Mouse (Mus musculus) bone marrow macrophage, adult 2 months (primary cell): ENCODE measurements around the gene Lrrc9. TPM values are rescaled to one million over a fixed set of nuclear protein-coding genes. Genes with fewer than 3 reads are reported as not detected.

Source experiments
- H3K27ac ChIP-seq: 2 replicates; pipeline ENCODE4 v1.5.1; 2012; ENCODE audit warnings: low read depth, low read length; ENCODE audit not compliant: insufficient read depth
- H3K4me1 ChIP-seq: 2 replicates; pipeline ENCODE4 v1.6.1; 2012; ENCODE audit warnings: low read length; ENCODE audit not compliant: control insufficient read depth, insufficient read depth
- H3K4me3 ChIP-seq: 2 replicates; pipeline ENCODE4 v1.5.1; 2012; ENCODE audit warnings: mild to moderate bottlenecking, low read length, moderate library complexity; ENCODE audit not compliant: insufficient read depth
- CTCF ChIP-seq: IDR thresholded peaks from 2 replicates; pipeline ENCODE4 v1.5.1; 2012; ENCODE audit warnings: low read depth, mild to moderate bottlenecking, low read length, moderate library complexity
- POLR2A ChIP-seq: IDR thresholded peaks from 2 replicates; pipeline ENCODE4 v1.6.1; 2012; ENCODE audit warnings: mild to moderate bottlenecking, low read depth, low read length, borderline replicate concordance
- polyA plus RNA-seq: library from polyadenylated mRNA; stranded (reverse); fragments of >200 nt; gene quantifications from 2 replicates; pipeline ENCODE4 v1.2.4, GENCODE M21; 2012; ENCODE audit not compliant: missing spikeins, insufficient read depth, insufficient read length

Lrrc9 gene
- polyA plus RNA-seq, 1 experiment: not detected

- no peaks in the 10 kb centered on the region for H3K4me1 ChIP-seq
- no peak for TF ChIP-seq CTCF
- TF ChIP-seq POLR2A: no peak
- H3K27ac ChIP-seq: no peak overlapping the region
- no peak overlapping the region for H3K4me3 ChIP-seq
These were observed 9.5 kb upstream of the Lrrc9 start for GRCm38 (mm10) chr12:72432209-72432608.

- TF ChIP-seq POLR2A (no peak), CTCF (no peak)
- Histone ChIP-seq H3K4me1 (no peaks in the 10 kb centered on the region), H3K27ac (no peak overlapping the region)
These were observed 8.3 kb upstream of the Lrrc9 start for GRCm38 (mm10) chr12:72433241-72433865.

GRCm38 (mm10) chr12:72437676-72438341, 3.9 kb upstream of the Lrrc9 start:
- H3K4me3 ChIP-seq: no peak overlapping the region
- H3K4me1 ChIP-seq: 0 out of 2 replicates have a peak, but pooled peaks cover 4% of the 10 kb centered on the region
- H3K27ac ChIP-seq: no peak overlapping the region
- TF ChIP-seq CTCF (no peak), POLR2A (no peak)

More at GRCm38 (mm10) chr12:72433241-72433865, 8.3 kb upstream of the Lrrc9 start:
- no peak overlapping the region for H3K4me3 ChIP-seq

- Histone ChIP-seq H3K4me1 (0 out of 2 replicates have a peak, but pooled peaks cover 4% of the 10 kb centered on the region), H3K4me3 (no peak overlapping the region), H3K27ac (no peak overlapping the region)
- TF ChIP-seq CTCF (no peak), POLR2A (no peak)
These were observed 2.6 kb upstream of the Lrrc9 start for GRCm38 (mm10) chr12:72438961-72439480.

- no peak overlapping the region for H3K27ac ChIP-seq
- H3K4me3 ChIP-seq: no peak overlapping the region
- no peaks in the 10 kb centered on the region for H3K4me1 ChIP-seq
- TF ChIP-seq CTCF (no peak), POLR2A (no peak)
These were observed 12.3 kb downstream of the Lrrc9 start for GRCm38 (mm10) chr12:72453941-72454340.

- Histone ChIP-seq H3K4me3 (peak overlapping the region; percentile 10; the same call in 1 of the 2 replicates), H3K4me1 (no peaks in the 10 kb centered on the region), H3K27ac (no peak overlapping the region)
- TF ChIP-seq CTCF (no peak), POLR2A (no peak)
These were observed 19.7 kb downstream of the Lrrc9 start for GRCm38 (mm10) chr12:72461191-72461893.

- no peak for TF ChIP-seq POLR2A
- TF ChIP-seq CTCF: 0 out of 2 replicates have a peak, but pooled peaks have one; percentile 22
- peak overlapping the region; percentile 10; the same call in 1 of the 2 replicates for H3K4me3 ChIP-seq
These were observed 20.3 kb downstream of the Lrrc9 start for GRCm38 (mm10) chr12:72461894-72462530.

GRCm38 (mm10) chr12:72465826-72466501, 24.3 kb downstream of the Lrrc9 start:
- TF ChIP-seq POLR2A (no peak), CTCF (no peak)
- Histone ChIP-seq H3K27ac (no peak overlapping the region), H3K4me1 (no peaks in the 10 kb centered on the region), H3K4me3 (no peak overlapping the region)

More at GRCm38 (mm10) chr12:72461894-72462530, 20.3 kb downstream of the Lrrc9 start:
- Histone ChIP-seq H3K4me1 (no peaks in the 10 kb centered on the region), H3K27ac (no peak overlapping the region)

GRCm38 (mm10) chr12:72467269-72467668, 25.6 kb downstream of the Lrrc9 start:
- H3K4me3 ChIP-seq: no peak overlapping the region
- H3K4me1 ChIP-seq: no peaks in the 10 kb centered on the region
- no peak overlapping the region for H3K27ac ChIP-seq
- TF ChIP-seq CTCF (no peak), POLR2A (no peak)
